Mouse (Mus musculus): Measurements from ENCODE around the gene Inpp4a.

Inpp4a gene

GRCm38 (mm10) chr1:37356305-37356704 lies 56.6 kb downstream of the Inpp4a start:
- no peak for DNase-seq (ENCODE audit: low read depth, low spot score)

DNA sequence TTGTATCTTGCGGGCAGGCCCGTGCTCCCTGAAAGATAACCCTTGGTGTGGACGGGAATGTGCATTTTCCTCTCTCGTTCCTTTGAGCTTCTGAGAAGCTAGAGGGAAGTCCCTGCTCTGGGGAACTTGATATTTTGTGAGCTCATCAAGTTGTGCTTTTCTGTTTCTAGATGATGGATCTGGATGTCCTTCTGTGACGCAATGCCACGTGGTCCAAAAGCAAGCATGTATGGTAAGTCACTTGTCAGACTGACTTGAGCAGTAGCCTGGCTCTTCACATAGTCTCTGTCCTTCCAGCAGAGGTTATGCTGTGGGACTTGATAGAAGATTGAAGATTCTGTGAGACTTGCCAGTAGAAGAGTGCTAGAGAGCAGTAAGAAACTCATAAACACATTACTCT lies 57.5 kb downstream of the Inpp4a start:
- no peak for DNase-seq (ENCODE audit: low read depth, low spot score)

DNA sequence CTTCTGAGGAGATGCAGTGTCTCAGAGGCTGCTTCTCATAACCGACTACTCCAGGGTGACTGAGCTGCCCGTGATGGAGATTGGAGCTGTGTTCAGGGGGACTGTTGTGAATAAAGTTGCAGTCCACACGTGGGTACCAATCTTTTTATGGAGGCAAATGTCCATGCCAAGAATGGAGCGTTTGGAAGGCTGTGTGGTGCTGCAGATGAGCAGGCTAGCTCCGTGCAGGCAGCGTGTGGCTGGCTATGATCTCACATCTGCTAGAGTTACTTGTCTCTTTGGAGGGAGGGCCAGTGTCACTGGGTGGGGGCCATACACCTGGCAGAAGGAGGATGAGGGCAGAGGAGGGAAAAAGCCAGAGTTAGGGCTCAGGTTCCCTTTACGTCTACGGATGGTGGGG lies 59.0 kb downstream of the Inpp4a start:
- DNase-seq (ENCODE audit: low read depth, low spot score), result no peak

DNA sequence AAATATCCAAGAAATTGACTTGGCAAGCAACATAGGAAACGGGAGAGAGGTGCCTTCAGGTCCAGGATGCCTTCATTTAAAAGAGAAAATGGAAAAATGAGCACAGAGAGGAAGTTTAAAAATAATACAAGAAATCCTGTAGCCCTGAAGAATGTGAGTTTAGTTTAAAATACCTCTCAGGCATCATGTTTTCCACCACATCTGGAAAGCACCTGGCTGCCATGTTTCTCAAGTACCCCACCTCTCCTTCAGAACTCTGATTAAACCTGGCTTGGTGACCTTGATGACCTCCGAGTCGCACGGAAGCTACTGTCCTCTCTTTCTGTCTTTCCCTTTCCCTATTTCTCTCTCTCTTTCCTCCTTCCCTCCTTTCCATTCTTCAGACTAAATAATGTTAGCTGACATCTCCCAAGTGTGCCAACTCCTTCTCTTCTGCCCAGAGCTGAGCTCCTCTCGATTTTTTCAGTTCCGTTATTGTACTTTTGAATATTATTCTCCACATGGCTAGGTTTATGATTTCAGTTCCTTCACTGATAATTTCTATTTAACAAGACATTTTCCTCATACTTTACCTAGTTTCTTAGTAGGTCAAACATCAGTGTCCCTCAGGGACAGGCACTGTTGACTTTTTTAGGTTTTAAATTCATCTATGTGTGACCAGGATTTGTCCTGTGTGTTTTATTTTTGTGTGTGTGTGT lies 59.9 kb downstream of the Inpp4a start:
- DNase-seq (ENCODE audit: low read depth, low spot score), result no peak

- DNase-seq (ENCODE audit: low read depth, low spot score), result no peak
Measured at GRCm38 (mm10) chr1:37360781-37361180, 61.1 kb downstream of the Inpp4a start.

DNA sequence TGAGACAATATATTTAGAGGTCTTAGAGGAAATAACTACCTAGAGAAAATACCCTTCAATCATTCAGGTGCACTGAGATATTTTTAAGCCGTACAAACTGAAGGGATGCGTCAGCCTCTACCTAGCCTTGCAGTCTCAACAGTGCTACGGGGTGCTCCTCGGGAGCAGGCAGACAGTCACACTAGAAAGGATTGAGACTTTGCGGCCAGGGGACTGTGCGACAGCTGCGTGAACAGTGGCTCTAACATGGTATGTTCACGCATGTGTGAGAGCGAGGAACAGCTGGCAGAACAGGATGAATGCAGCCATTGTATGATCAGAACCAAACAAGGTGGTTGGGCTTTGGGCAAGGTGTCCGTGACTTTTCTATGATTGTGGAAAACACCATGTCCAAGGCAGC lies 63.1 kb downstream of the Inpp4a start:
- DNase-seq (ENCODE audit: low read depth, low spot score), result no peak

DNA sequence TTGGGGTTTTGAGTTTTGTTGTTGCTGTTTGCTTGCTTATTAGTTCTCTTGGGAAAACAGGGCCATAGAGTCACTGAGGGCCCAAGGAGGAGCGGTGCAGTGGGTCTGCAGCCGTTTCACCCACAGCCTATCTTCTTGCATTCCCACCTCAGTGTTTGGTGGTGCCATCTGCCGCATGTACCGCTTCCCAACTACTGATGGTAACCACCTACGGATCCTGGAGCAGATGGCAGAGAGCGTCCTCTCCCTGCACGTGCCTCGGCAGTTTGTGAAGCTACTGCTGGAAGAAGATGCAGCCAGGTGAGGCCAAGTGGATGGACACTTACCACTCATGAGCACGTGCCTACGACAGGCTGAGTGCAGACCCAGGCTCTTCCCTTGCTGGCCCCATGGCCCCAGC lies 68.5 kb downstream of the Inpp4a start:
- peak; percentile 84 for DNase-seq (ENCODE audit: low read depth, low spot score)

GRCm38 (mm10) chr1:37368768-37369385 lies 69.2 kb downstream of the Inpp4a start:
- DNase-seq (ENCODE audit: low read depth, low spot score), result no peak

DNA sequence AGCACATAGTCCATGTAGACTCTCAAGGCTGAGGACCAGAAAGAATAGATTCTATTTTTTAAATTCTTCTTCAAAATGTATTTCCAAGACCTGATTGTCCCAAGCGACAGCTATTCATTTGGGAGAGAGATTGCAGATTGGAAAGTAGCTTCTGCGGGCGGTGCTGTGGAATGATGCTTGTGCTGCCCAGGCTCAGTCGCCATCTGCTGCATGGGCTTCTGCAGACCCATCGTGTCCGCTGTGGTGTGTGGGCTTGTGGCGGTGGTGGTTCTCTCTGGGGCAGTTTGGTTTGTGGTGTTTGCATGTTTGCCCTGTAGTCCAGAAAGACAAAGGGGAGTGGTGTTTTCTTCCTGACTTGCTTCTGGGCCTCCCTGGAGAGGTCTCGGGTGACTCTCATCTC lies 76.5 kb downstream of the Inpp4a start:
- no peak for DNase-seq (ENCODE audit: low read depth, low spot score)

DNA sequence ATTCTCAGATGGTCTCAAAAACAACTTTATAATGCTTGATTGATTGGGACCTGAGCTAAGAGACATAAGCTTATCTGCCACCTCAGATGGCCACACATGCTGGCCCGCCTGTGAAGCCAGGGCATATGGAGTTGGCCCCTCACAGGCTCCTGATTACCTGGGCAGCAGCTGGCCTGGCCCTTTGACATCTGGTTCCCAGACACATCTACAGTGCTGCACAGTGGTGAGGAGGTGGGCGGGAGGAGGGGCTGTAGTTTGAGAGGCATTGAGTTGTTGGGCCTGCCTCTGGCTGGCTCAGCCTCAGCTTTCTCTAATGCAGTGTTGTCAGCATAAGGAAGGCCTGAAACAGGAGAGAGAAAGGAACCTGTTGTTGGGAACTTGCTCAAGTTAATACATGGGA lies 77.1 kb downstream of the Inpp4a start:
- DNase-seq (ENCODE audit: low read depth, low spot score), result no peak

GRCm38 (mm10) chr1:37378095-37378494 lies 78.4 kb downstream of the Inpp4a start:
- DNase-seq (ENCODE audit: low read depth, low spot score), result no peak

- no peak for DNase-seq (ENCODE audit: low read depth, low spot score)
Measured at GRCm38 (mm10) chr1:37379536-37379935, 79.9 kb downstream of the Inpp4a start.

- no peak for DNase-seq (ENCODE audit: low read depth, low spot score)
Measured at GRCm38 (mm10) chr1:37380913-37381312, 81.2 kb downstream of the Inpp4a start.

GRCm38 (mm10) chr1:37384304-37384703 lies 84.6 kb downstream of the Inpp4a start:
- DNase-seq (ENCODE audit: low read depth, low spot score), result no peak

DNA sequence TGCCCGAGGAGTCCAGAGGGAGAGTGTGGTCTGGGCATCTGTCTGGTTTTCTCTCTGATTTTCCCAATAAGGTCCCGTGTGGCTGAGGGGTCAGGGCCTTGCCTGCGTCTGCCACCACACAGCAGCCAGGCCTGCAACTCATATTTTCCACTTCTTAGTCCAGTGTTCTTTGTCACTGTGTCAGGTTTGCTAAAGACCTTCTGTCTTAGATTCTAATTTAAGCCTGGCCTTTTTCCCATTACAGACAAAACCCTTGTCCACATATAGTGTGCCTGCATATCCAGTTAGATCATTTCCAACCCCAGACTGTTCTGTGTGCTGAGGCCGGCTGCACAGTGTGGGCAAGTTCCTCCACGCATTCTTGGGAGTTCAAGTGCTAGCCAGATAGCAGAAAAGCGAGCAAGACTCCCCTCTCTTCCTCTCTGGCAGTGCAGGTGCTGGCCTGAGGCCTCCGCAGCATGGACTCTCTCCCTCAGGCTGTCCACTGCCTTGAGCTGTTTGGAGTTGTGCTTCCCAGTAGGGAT lies 86.8 kb downstream of the Inpp4a start:
- DNase-seq (ENCODE audit: low read depth, low spot score), result no peak

GRCm38 (mm10) chr1:37393174-37393573 lies 93.5 kb downstream of the Inpp4a start:
- no peak for DNase-seq (ENCODE audit: low read depth, low spot score)

DNA sequence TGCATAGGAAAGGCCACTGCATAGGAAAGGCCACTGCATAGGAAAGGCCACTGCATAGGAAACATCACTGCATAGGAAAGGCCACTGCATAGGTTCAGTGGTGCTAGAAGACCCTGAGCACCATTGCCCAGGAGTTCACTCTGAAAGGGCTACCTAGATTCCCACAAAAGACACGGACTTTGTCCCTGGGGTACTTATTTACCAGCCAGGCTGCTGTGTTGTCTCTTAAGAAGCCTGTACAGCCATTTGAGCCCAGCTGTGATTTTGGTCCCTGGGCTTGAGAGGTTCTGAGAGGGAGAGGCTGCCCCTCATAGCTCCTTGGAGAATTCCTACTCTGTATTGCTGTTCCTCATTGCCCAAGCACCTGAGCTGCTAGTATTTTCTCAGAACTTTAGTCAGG lies 96.8 kb downstream of the Inpp4a start:
- no peak for DNase-seq (ENCODE audit: low read depth, low spot score)

GRCm38 (mm10) chr1:37398961-37399360 lies 99.3 kb downstream of the Inpp4a start:
- DNase-seq (ENCODE audit: low read depth, low spot score), result no peak

GRCm38 (mm10) chr1:37399734-37400133 lies 100.1 kb downstream of the Inpp4a start:
- no peak for DNase-seq (ENCODE audit: low read depth, low spot score)

DNA sequence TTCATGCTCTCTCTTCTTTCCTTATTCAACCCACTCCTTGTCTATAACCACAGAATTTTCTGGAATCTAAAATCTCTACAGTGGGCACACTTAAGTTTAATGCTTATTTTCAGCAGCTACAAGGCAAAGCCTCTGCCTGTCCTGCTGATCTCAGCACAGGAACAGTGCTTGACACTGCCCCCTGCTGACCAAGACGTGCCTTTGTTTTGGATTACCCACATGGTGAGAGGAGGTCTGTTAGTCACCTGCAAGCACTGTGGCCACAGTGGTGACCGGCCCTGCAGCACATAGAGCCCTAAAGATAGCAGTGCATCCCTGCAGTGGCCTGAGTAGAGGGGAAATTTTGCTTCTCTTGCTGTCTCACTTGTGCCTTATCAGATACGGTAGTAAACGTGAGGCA lies 102.0 kb downstream of the Inpp4a start:
- peak; percentile 29 for DNase-seq (ENCODE audit: low read depth, low spot score)

DNA sequence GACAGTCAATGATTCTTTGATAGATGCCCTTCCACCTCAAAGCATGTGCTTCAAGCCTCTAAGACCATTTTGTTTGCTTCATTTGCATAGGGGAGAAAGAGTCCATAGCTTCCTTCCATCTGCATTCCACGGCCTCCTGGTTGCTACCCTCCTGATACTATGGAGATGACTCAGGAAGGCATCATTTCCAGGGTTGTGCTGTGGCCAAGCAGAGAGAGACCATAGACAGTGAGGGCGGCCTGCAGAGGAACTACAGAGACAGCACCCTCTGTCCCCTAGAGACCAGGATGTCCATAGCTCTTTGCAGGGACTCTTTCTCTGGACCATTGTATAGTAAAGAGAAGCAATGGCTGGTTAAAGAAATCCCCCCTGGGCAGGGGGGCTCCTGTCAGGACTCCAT lies 105.5 kb downstream of the Inpp4a start:
- no peak for DNase-seq (ENCODE audit: low read depth, low spot score)

DNA sequence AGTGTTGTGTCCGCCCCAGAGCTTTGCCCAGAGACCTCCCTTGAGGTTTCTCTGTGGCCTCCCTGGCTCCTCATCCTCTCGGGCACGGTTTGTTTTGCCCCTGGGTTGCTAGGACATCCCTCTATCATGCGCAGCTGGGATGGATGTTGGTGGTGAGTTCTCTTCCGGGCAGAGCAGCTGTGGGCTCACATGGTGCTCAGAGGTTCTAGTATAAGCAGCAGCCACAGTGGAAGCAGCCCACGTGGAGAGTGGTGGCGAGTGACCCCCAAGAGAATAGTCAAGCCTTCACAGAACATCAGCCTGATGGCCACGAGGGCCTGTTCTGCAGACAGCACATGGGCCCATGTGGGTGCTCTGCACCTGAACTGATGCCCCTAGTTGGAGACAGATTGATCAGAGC lies 107.6 kb downstream of the Inpp4a start:
- DNase-seq (ENCODE audit: low read depth, low spot score), result no peak

- no peak for DNase-seq (ENCODE audit: low read depth, low spot score)
Measured at GRCm38 (mm10) chr1:37408059-37408458, 108.4 kb downstream of the Inpp4a start.
